Mouse (Mus musculus): ENCODE results near the gene Zc3h4. TPM values are rescaled to one million over a fixed set of nuclear protein-coding genes. Genes with fewer than 3 reads are reported as not detected.

Gene Zc3h4
- polyA plus RNA-seq, 1 experiment, result 95.0 TPM

DNA sequence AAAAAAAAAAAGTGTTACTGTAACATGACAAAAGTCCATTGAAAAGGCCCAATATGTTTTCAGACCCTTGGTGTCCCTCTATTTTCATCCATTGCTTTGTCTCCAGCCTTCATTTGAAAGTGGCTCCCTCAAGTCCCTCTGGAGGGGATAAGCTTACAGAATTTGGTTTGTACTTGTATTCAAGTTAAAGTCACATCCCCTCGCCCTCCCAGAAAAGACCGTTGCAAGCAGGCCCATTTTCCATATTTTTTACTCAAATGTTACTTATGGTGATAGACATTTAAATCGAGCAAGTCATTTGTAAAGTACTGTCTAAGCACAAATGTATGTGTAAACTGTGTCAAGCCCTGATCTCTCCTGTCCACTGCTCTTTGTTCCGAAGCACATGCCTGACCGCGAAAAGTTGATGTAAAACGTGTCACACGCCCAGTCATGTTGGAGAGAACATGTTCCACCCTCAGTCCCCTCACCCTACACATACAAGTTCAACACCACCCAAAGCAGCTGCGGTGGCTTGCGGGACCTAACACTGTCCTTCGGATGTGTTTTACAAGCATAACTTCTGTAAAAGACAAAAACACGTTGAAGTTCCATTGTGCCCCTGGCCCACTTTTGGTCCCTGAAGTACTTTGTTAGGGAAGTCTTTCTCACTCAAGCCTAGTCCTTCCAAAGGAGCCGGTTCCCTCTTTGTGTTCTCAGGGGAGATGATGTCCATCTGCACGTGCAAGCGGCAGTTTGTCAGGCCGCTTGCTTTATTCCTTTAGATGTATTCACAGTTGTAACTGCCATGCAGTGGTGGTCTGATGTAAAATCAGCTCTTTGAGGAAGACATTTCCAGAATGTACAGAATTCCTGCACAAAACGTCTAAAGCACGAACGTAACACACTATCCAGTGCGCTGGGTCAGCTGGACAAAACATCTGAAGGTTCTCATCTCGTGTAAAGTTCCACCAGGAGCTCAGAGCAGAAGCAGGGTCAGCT is 2.5 kb downstream of the Zc3h4 start:
- Histone ChIP-seq H3K4me1 (ENCODE audit: control insufficient read depth, insufficient read depth, low read length) (peaks cover 11% of the 10 kb centered on the region), H3K27ac (ENCODE audit: control insufficient read depth, insufficient read depth, low read depth, low read length, poor library complexity) (peak overlapping the region; percentile 63), H3K4me3 (replicated peaks; ENCODE audit: control insufficient read depth, low read depth, low read length) (peak overlapping the region; percentile 48)
- TF ChIP-seq POLR2A (IDR thresholded peaks at IDR 0.05; ENCODE audit: borderline replicate concordance, control insufficient read depth, low read depth, low read length) (no peak; the same call in 1 of the 2 replicates), CTCF (IDR thresholded peaks at IDR 0.05; ENCODE audit: control insufficient read depth, insufficient read depth, low read length) (no peak)
- WGBS, result 3% methylated on average over 21 of the region's 21 CpGs

DNA sequence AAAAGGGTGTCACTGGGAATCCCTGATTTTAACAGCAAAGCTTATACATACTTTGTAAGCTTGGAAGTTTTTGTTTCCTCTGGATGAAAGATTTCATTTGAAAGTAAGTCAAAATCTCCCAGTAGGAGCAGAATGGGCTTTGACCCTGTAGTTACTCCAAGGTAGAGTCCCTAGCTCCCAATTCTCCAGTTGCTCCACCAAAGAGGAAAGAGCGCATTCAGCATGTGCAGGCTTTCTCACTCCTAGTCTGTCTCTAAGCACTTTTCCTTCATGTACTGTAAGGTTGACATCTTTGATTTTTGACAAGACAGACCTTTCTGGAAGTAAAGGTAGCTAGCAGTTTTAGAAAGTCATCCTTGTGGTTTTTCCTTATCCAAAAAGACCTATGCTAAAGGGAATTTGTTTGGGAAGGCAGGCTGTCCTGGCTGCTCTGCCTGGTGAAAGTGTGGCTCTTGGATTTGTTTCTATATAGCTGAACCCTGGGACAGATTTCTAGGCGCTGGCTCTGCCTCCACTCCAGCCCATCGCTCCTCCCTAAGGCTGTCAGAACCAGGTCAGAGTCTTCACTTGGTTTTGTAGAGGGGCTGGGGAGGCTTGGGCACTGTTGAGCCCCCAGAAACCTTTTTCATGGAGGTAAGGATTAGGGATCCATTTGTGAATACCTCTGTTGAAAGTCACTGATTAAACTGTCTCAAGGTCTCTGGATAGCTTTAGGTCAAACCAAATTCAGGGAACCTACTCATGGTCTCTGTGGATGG is 3.8 kb downstream of the Zc3h4 start:
- Histone ChIP-seq H3K4me1 (ENCODE audit: control insufficient read depth, insufficient read depth, low read length) (peaks cover 10% of the 10 kb centered on the region), H3K4me3 (replicated peaks; ENCODE audit: control insufficient read depth, low read depth, low read length) (no peak overlapping the region), H3K27ac (ENCODE audit: control insufficient read depth, insufficient read depth, low read depth, low read length, poor library complexity) (peak overlapping the region; percentile 97)
- no peak for TF ChIP-seq POLR2A (IDR thresholded peaks at IDR 0.05; ENCODE audit: borderline replicate concordance, control insufficient read depth, low read depth, low read length)
- TF ChIP-seq CTCF (IDR thresholded peaks at IDR 0.05; ENCODE audit: control insufficient read depth, insufficient read depth, low read length), result no peak
- WGBS, result 57% methylated on average over 3 of the region's 3 CpGs

GRCm38 (mm10) chr7:16405073-16405455 is 4.4 kb downstream of the Zc3h4 start:
- peak; percentile 50; the same call in 1 of the 2 replicates for TF ChIP-seq POLR2A (IDR thresholded peaks at IDR 0.05; ENCODE audit: borderline replicate concordance, control insufficient read depth, low read depth, low read length)
- no peak for TF ChIP-seq CTCF (IDR thresholded peaks at IDR 0.05; ENCODE audit: control insufficient read depth, insufficient read depth, low read length)
- peaks cover 10% of the 10 kb centered on the region for H3K4me1 ChIP-seq (ENCODE audit: control insufficient read depth, insufficient read depth, low read length)
- peak overlapping the region; percentile 97 for H3K27ac ChIP-seq (ENCODE audit: control insufficient read depth, insufficient read depth, low read depth, low read length, poor library complexity)
- WGBS, result 16% methylated on average over 2 of the region's 2 CpGs
- H3K4me3 ChIP-seq (replicated peaks; ENCODE audit: control insufficient read depth, low read depth, low read length), result peak overlapping the region; percentile 34

- Histone ChIP-seq H3K27ac (ENCODE audit: control insufficient read depth, insufficient read depth, low read depth, low read length, poor library complexity) (peak overlapping the region; percentile 97), H3K4me3 (replicated peaks; ENCODE audit: control insufficient read depth, low read depth, low read length) (peak overlapping the region; percentile 39), H3K4me1 (ENCODE audit: control insufficient read depth, insufficient read depth, low read length) (peaks cover 10% of the 10 kb centered on the region)
- WGBS, result 4% methylated on average over 11 of the region's 11 CpGs
- TF ChIP-seq CTCF (IDR thresholded peaks at IDR 0.05; ENCODE audit: control insufficient read depth, insufficient read depth, low read length) (no peak), POLR2A (IDR thresholded peaks at IDR 0.05; ENCODE audit: borderline replicate concordance, control insufficient read depth, low read depth, low read length) (peak; percentile 52)
Measured at GRCm38 (mm10) chr7:16405516-16406351, 5.0 kb downstream of the Zc3h4 start.

DNA sequence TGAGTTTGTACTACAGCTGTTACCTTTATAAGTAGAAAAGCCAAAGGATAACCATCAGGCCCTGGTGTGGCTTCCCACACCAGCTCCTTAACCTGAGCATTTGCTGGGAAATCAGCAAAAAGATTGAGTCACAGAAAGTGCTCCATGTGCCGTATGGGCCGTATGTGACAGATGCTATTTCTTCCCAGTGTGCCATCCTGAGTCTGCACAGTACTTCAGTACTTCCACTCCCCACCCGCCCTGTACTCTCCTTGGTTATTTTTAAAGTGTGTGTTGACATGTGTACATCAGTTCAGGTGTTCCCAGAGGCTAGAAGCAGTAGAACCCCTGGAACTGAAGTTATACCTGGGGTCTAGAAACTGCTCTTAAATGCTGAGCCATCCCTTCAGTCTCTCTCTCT is 6.3 kb downstream of the Zc3h4 start:
- 84% methylated on average over 3 of the region's 3 CpGs for WGBS
- no peak for TF ChIP-seq POLR2A (IDR thresholded peaks at IDR 0.05; ENCODE audit: borderline replicate concordance, control insufficient read depth, low read depth, low read length)
- TF ChIP-seq CTCF (IDR thresholded peaks at IDR 0.05; ENCODE audit: control insufficient read depth, insufficient read depth, low read length), result no peak
- Histone ChIP-seq H3K4me1 (ENCODE audit: control insufficient read depth, insufficient read depth, low read length) (peaks cover 11% of the 10 kb centered on the region), H3K4me3 (replicated peaks; ENCODE audit: control insufficient read depth, low read depth, low read length) (no peak overlapping the region), H3K27ac (ENCODE audit: control insufficient read depth, insufficient read depth, low read depth, low read length, poor library complexity) (no peak overlapping the region)

DNA sequence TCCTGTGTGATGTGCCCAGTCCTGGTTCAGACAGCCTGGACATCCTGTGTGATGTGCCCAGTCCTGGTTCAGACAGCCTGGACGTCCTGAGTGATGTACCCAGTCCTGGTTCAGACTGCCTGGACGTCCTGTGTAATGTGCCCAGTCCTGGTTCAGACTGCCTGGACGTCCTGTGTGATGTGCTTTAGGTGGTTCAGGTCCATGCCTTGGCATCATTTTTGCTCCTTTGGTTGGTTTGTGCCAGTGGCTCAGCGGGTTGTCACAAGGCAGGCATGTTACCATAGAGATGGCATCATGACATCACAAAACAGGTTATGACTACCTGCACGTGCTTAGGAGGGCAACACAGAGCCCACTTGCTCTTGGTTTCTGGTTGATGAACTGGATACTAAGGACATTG is 10.4 kb downstream of the Zc3h4 start:
- WGBS, result 90% methylated on average over 5 of the region's 5 CpGs
- Histone ChIP-seq H3K4me1 (ENCODE audit: control insufficient read depth, insufficient read depth, low read length) (peaks cover 2% of the 10 kb centered on the region; the same call in 1 of the 2 replicates), H3K4me3 (replicated peaks; ENCODE audit: control insufficient read depth, low read depth, low read length) (no peak overlapping the region), H3K27ac (ENCODE audit: control insufficient read depth, insufficient read depth, low read depth, low read length, poor library complexity) (no peak overlapping the region)
- no peak for TF ChIP-seq CTCF (IDR thresholded peaks at IDR 0.05; ENCODE audit: control insufficient read depth, insufficient read depth, low read length)
- no peak for TF ChIP-seq POLR2A (IDR thresholded peaks at IDR 0.05; ENCODE audit: borderline replicate concordance, control insufficient read depth, low read depth, low read length)

DNA sequence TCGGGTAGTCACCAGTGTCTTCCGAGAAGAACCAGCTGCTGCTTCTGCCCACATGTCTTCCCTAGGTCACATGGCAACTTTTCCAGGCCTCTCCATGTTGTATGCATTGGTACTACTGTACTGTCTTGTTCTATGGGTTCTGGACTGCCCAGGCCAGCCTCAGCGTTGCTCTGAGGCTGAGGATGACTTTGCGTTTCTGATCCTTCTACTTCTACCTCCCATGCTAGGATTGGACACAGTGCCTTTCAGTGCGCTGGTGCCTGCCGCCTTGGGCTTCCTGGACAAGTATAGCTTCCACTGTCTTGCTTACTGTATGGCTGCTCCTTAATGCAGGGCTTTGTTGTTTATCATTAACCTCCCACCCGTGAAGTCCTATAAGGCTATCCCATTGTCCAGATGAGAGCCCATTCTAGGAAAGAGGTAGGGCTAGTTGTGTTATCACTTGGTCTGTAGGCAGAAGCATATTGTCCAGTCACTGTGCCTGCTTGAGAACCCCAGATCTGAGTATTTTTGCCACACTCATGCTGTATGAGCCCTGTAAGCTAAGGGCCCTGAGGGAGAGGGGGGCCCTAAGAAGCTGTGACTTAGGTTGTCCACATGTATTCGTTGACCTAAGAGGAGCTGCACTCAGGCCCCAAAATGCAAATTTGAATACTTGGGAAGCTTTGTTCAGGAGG is 11.6 kb downstream of the Zc3h4 start:
- Histone ChIP-seq H3K4me1 (ENCODE audit: control insufficient read depth, insufficient read depth, low read length) (peaks cover 1% of the 10 kb centered on the region; the same call in 1 of the 2 replicates), H3K27ac (ENCODE audit: control insufficient read depth, insufficient read depth, low read depth, low read length, poor library complexity) (peak overlapping the region; percentile 30; the same call in 1 of the 2 replicates), H3K4me3 (replicated peaks; ENCODE audit: control insufficient read depth, low read depth, low read length) (no peak overlapping the region)
- 69% methylated on average over 8 of the region's 8 CpGs for WGBS
- no peak for TF ChIP-seq CTCF (IDR thresholded peaks at IDR 0.05; ENCODE audit: control insufficient read depth, insufficient read depth, low read length)
- no peak for TF ChIP-seq POLR2A (IDR thresholded peaks at IDR 0.05; ENCODE audit: borderline replicate concordance, control insufficient read depth, low read depth, low read length)
